Mouse (Mus musculus) retina, postnatal 7 days (tissue): ENCODE data around the gene Gm20388.
A peak's percentile ranks its signal among the peaks of the same experiment; 100 is the strongest.
"Not testable (repeated sequence)": the region's sequence is repeated elsewhere in the genome, so short reads cannot be mapped to it uniquely, and the experiment has no call there.

Experiments used
- DNase-seq: peaks from one replicate; pipeline ENCODE4 v3.0.0-alpha.2; 2012; ENCODE audit warnings: low read depth, low spot score

The Gm20388 gene

DNA sequence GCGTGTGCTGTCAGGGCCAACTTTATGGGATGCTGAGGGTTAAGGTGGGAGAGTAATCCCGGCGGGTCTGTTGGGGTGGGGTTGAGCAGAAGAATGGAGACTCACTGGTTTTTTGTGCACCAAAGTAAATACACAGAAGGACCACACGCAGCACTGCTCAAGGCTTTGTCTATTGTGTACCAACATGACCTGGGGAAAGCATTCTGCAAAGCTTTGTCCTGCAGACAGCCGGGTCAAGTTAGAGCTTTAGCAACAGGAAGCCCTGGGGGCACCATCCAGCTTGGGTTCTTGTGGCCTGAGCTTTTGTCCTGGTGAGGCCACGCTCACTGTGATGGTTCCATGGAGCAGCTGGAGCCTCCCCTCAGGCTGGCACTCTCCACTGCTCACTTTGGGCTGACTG, 761.1 kb downstream of the Gm20388 start:
- DNase-seq = no peak

DNA sequence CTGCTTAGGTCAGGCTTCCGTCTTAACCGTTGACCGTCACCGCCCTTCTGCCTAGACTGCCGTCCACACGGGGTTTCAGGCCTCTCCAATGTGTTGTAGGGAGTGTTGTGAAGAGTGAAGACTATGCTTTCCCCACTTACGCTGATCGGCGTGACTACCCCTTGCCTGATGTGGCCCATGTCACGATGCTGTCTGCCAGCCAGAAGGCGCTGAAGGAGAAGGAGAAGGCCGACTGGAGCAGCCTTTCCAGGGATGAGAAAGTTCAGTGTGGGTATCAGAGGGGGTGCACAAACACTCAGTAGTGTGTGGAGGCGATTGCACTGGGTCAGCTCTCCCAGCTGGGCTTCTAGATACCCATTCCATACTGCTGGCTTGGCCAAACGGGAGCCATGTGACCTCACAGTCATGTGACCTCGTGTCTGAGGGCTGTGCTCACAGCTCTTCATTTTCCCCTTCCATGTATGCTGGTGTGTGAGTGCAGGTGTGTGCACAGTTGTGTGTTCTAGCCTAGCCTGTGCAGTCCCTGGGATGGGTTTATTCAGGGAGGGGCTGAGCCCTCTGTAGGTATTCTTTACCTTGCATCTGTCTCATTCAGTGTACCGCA, 762.1 kb downstream of the Gm20388 start:
- DNase-seq = no peak

DNA sequence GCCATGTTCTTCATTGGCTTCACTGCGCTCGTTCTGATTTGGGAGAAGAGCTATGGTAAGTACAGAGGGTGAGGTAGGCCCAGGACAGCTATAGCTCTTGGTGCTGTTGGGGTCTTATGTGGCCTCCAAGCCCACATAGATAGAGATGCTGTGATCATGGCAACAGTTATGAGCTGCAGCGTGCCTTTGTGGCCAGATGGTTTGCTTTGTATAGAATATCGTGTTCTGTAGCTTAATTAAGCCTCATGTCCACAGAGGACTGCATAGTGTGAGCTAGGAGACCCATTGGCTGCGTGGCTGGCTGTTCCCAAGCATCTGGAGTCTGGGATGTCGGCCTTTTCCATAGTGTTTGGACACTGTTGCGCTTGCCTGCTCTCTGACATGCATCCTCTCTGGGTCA, 762.7 kb downstream of the Gm20388 start:
- no peak for DNase-seq

DNA sequence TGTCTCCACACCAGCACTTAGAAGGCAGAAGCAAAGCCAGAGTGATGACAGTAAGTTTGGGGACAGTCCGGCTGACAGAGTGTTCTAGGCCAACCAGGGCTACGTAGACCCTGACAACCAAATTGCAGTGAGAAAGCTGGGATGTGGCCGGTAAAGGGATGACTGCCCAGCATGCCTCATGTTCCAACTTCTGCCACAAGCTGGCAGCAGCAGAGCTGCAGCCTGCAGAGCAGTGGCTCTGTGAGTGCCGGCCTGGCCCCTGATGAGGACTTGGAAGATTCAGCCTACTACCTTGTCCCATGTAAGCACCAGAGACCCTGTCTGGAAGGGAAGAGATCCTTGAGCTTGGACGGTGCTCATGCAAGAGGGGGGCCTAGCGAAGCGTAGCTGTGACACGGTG, 765.1 kb downstream of the Gm20388 start:
- no peak for DNase-seq

DNA sequence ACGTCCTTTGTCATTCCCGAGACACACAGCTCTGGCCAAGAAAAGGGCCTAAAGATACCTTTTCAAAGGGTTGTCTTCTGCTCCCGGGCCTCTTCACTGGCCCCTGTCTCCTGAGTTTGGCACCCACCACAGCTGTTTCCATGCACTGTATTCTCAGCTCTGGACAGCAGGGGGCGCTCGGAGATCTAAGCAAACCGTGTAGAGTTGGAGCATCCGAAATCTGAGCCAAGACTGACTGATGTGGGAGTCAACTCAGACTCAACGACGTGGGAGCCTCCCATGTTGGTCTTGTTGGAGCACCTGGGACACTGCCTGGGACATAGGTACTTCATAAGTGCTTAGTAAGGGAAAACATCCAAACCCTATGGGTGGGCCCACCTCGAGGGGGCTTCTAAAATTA, 767.8 kb downstream of the Gm20388 start:
- peak; percentile 78 for DNase-seq

DNA sequence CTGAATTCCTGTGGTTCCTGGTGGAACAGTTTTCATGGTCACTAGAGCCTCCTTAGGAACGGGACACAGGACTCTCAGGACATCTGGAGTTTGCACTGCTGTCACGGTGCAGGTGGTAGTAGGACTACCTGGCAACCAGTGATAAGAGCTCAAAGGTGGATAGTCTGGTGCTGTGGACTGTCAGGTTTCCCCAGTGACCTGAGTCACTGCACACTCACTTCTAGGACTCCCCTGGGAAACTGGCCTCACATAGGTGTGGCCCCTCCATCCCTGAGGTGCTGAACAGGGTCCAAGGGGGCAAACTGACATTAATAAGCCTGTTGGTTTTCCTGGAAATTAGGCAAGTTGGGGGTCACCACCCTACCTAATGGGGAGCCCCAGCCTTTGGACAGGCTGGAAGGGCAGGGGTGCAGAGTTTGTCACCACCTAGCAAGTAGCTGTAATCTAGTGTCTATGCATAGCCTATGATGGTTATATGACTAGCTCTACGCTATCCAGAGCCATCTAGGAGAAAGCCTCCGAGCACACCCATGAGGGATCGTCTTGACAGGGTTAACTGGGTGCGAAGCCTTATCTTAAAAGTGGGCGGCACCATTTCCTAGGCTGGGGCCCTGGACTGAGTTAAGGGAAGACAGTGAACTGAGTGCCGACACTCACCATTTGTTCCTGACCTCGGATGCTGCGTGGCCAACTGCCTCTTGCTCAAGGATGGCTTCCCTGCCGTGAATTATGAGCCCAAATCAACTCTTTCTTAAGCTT, 769.2 kb downstream of the Gm20388 start:
- no peak for DNase-seq

DNA sequence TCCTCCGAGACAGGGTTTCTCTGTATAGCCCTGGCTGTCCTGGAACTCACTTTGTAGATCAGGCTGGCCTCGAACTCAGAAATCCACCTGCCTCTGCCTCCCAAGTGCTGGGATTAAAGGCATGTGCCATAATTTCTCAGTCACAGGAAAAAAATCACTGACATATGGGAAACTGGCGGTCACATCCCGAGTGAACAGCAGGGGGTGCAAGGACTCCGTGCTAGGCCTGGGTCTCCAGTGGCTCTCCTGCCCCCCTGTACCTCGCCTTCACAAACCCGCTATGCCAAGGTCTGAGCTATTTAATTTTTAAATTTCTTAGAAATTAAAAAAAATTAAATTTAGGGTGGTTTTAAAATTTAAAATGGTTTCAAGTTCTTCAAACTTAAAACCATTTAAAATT, 769.8 kb downstream of the Gm20388 start:
- DNase-seq = not testable (repeated sequence)

DNA sequence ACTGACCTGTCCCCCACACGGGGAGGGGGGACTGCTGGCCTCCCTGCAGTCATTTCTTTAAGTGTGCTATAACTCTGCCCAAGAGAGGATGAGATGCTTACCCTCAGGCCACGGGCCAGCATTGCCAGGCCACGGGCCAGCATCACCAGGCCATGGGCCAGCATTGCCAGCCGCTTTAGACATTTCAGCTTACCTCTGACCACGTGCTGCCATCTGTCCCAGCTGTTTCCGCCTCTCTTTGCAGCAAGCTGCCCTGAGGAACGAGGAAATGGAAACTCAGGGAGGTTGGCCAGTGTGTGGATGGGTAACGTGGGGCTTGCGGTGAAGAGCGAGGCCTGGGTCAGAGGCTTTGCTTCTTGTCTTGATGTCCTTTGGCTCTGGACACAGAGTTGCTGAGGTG, 770.5 kb downstream of the Gm20388 start:
- DNase-seq = no peak

DNA sequence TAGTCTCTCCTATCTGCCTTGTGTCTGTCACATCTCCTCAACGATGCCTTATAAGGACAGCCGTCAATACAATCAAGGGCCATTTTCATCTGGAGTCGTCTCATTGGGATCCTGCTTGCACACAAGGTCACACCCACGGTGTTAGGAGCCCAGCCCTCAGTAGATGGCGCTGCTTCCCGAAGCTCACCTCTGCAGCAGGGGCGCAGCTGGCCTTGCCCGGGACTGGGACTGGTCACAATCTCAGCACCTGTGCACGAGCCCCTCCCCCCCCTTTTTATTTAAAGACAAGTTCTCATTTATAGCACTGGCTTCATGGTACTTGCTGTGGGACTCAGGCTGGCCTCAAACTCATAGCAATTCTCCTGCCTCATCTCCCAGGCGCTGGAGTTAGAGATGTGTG, 773.0 kb downstream of the Gm20388 start:
- no peak for DNase-seq

DNA sequence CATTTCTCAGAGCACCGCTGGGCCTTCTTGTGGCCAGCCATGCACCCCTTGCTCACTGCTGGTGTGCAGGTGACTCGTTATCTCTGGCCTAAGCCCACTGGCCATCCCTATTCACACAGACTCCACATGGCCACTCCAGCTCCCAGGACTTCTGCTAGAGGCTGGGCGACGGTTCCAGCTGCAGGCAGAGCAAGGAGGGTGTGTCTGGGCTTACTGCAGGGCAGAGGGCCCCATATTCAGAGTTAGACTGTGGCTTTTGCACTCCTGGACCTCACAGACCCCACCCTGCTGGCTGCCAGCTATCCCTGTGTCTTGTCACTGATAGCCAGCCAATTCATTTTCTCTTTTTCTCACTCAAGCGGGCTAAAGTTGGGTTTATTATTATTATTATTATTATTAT, 773.4 kb downstream of the Gm20388 start:
- DNase-seq = no peak

DNA sequence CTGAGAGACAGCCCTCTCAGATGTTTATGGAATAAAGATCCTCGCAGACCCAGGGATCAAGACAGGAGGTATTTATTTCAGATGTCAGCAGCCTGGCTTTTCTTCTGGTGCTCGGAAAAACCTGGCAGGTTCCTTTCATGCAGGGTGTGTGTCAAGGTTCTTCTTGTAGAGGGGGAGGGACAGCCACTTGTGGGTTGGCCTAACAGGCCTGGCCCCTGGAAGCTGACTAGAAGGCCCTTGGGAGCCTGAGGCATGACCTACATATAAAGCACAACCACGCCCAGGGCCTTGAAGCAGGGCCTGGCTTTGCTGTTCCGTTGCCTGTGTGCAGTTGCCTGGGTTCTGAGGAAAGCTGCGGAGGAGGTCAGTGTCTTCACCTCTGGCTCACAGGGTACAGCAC, 774.5 kb downstream of the Gm20388 start:
- no peak for DNase-seq

DNA sequence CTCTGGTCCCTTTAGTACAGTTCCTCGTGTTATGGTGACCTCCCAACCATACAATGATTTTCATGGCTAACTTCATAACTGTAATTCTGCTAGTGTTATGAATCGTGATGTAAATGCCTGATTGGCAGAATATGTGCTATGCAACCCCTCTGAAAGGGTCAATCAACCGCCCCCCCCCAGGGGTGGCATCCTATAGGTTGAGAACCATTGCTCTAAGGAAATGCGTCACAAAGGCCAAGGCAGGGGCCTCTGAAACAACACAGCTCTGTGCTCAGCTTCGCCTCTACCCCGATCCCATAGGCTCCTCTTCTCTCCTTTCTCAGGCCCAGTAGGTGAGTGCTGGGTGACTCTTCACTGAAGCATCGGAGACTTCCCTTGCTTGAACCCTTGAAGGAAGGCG, 775.0 kb downstream of the Gm20388 start:
- no peak for DNase-seq

DNA sequence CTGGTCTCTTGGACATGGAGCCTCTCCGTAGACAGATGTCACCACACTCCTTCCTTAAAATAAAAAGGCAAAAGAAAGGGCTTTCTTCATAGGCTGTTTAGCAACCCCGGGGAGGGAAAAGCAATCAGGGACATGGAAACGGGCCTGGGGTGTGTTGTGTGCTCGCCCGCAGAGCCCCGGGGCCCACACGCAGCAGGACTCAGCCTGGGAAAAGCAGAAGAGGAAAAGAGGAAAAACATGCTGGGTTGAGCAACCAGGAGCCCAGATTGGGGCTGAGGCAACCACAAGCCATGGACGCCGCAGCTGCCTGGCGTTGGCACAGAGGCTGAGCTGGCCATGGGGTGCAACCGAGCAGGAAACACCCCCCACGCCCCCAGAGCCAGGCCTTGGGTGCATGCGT, 775.4 kb downstream of the Gm20388 start:
- no peak for DNase-seq

DNA sequence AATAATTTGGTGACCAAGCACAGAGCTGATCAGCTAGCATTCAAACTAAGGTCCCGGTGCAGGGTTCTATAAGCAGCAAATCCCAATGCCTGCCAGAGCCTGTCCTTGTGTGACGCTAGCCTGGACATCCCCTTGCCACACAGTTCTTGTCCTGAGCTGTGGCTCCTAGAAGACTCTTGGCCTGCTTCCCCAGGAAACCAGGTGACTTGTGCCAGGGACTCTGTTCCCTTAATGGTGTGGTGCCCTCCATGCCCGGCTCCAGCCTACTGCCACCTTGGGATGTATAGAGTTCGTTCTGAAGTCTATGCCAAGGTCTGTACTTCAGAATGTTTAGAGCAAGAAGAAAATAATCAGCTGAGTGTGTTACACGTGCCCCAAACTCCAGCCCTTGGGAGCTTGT, 775.9 kb downstream of the Gm20388 start:
- no peak for DNase-seq

DNA sequence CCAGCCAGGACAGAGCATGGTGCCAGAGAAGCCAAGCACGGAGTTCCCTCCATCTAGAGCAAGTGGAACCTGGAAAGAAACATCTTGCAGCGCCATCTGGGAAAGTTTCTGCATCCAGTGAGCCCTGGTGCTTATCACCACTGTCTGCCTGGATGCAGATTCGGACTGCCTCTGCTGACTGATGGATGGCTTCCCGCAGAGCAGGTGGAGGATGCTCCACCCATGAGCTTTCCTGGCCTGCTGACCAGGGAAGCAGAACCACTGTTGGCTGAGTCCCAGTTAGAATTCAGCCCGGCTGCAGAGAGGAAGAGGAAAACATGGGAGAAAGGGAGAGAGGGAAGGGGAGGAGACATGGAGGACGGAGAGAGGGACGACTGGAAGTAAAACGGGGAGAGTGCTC, 777.1 kb downstream of the Gm20388 start:
- DNase-seq = no peak

DNA sequence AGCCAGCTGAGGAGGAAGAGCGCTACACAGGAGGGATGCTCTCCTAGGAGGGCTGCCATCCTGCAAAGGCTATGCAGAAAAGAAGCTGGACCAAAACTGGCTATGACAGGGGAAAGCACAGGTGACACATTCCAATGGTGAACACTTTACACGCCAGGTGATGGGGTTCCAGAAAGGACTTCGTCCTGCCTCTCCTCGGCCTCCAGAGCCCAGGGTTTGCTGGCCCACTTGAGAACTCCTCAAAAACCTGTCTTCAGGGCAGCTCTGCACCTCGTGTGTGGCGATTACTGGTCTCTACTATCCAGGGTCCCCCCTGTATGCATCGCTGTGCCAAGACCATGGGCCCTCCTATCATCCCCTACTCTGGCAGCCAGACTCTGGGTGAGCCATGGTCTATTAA, 777.9 kb downstream of the Gm20388 start:
- DNase-seq = no peak

DNA sequence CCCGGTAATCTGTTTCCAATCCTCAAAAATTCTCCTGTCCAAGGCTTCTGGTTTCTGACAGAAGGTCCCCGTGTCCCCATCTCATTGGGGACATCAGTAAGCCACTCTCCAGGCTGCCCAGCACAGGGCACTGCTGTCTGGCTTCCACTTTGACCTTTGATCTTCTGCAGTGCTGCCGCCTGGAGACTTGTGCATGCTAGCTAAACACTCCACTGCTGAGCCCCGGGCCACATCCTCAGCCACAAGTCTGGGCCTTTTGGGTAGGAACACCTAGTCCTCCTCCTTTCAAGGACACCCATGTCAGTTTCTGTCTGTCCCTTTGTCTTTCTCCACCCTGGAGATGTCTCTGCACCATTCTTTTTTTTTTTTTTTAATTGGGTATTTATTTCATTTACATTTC, 782.3 kb downstream of the Gm20388 start:
- DNase-seq = no peak

DNA sequence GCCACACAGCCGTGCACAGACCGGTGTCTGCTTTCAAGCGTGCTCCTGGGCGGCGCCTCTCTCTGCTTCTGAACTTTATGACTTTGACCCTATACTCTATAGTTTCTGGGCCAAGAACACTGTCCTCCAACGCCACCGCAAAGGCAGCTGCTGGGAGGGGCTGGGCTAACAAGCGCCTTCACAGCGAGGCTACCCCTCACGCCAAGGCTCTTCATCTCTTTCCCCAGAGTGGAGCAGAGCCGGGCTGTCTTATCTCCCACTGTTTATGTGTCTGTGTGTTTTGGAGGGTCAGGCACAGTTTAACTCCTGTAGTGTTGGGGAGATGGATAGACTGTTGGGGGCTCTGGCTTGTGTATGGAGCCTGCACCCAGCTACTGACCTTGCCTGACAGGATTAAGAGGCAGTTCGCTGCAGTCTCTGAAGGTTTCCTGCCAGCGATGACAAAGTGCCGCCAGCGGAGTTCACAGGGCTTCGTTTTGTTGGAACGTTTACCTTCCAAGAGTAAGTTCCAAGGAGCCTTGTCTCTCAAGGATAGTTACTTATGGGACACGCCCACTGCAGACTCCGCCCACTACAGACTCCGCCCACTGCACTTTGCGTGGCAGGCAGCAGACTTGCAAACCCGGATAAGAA, 783.3 kb downstream of the Gm20388 start:
- DNase-seq = no peak

DNA sequence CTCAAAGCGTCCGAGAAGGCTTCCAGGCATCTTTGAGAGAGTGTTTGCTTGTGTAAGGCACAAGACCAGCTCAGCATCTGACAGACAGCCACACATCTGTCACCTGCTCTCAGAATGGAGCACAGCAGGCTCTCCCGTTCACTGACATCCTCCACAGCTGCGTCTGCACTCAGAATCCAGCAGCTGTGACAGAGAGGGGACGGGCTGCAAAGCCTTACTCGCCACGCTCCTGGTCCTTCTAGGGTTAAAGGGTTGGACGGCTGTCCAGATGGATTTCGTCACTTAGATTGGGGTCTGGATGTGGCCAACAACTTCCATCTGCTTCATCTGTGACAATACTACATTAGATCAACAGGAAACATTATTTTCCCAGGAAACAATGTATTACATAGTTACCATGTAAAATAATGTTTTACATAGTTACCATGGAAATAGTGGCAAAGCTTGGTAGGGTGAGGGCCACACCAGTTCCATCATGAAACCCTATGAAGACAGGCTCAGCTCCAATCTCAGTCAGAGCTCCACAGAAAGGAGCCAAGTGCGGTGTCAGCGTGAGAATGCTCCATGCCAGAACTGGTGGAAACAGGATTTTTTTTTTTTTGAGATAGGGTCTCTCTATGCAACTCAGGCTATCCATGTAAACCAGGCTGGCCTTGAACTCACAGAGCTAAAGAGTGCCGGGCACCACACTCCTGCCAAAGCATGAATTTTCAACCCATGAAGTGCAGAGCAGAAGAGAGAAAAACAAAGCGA, 785.9 kb downstream of the Gm20388 start:
- DNase-seq = no peak

DNA sequence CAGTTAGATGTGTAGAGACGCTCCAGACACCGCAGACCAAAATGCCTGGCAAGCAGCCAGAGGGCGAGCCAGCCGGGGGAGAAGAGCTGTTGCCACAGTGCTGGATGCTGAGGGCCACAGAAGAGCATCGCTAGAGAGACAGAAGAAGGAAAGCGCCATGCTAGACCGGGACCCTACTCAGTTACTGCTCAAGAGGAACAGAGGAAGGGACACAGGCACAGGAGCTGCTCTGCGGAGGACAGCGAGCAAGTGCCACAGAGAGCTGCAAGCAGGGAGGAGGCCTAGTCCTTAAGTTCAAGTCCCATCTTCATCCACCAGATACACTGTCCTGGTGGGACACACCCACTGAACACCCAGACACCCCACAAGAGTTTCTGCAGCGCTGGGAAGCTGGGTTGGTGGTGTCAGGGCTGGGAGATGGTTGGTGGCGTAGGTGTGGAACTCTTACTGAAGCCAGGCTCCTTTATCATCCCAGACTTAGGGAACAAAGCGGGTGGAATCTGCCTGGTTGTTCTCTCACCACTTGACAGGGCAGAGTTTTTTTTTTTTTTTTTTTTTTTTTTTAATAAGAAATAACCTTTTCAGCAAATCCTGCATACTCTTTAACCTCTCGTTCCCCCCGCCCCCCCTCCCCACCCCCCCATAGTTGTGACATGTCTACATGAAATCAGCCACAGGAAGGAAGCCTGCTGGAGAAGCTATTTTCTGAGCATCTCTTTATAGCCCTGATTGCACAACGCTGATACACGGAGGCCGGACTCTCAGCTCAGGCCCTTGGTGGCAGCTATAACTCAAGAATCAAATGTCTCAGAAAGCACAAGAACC, 786.7 kb downstream of the Gm20388 start:
- DNase-seq = no peak

DNA sequence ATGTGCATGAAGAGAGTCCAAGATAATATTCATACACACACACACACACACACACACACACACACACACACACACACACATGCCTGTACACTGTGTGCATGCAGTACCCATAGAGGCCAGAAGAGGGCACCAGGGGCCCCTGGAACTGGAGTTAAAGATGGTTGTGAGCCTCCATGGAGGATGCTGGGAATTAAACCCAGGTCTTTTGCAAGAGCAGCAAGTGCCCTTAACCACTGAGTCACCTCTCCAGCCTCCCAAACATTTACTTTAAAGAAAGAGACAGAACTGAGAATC, 787.3 kb downstream of the Gm20388 start:
- no peak for DNase-seq

DNA sequence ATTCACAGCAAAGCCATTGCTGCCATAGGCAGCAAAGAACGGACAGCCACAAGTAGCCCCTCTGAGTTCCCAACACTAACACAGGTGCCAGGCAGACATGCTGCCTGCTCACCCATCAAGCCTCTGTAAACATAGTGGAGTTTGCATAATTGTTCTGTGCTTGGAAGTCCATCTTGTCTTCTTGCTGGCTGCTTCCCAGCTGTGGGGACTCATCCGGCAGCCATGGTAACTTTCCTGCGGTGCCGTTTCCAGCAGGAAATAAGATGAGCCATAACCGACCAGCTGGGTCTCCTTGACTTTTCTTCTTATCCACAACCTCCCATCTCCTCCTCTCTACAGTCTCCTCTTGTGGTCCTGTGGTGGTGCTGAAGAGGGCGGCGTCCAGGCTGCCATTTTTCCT, 787.8 kb downstream of the Gm20388 start:
- DNase-seq = no peak
